Mouse (Mus musculus): ENCODE results near the gene Fgf15. TPM values are rescaled to one million over a fixed set of nuclear protein-coding genes. Genes with fewer than 3 reads are reported as not detected.
A peak's percentile ranks its signal among the peaks of the same experiment; 100 is the strongest.

The Fgf15 gene
- total and polyA plus RNA-seq, 3 experiments, result not detected

GRCm38 (mm10) chr7:144908705-144909104 is 12.4 kb downstream of the Fgf15 start:
- Histone ChIP-seq H3K4me2 (ENCODE audit: insufficient read depth, low read depth, poor library complexity, severe bottlenecking) (no peak overlapping the region), H3K27ac (ENCODE audit: insufficient read depth, low read depth) (no peak overlapping the region), H3K4me3 (replicated peaks in 1 of 3; ENCODE audit: low read depth in 2 of 3, low read length in 2 of 3, poor library complexity in 1 of 3) (no peak overlapping the region), H3K4me1 (ENCODE audit: control insufficient read depth in 1 of 2, insufficient read depth in 2 of 2) (peaks cover 8% of the 10 kb centered on the region in 2 experiments; a peak in 3 of 4 replicates), H3K36me3 (replicated peaks in 1 of 2; ENCODE audit: control insufficient read depth in 1 of 2, insufficient read depth in 1 of 2, low read length in 1 of 2) (no peaks in the 10 kb centered on the region), H3K9ac (ENCODE audit: insufficient read depth, low read depth) (no peak overlapping the region), H3K27me3 (replicated peaks) (peaks cover 80% of the 10 kb centered on the region), H3K9me3 (replicated peaks; ENCODE audit: low read length) (peaks cover 10% of the 10 kb centered on the region), H3K79me2 (replicated peaks; ENCODE audit: control insufficient read depth, extremely low read depth, insufficient read depth, poor library complexity, severe bottlenecking) (no peaks in the 10 kb centered on the region)
- TF ChIP-seq JUN (IDR thresholded peaks at IDR 0.05; ENCODE audit: insufficient read depth, low read depth, low read length) (no peak), HCFC1 (IDR thresholded peaks at IDR 0.05; ENCODE audit: low read depth, low read length) (peak; percentile 42; the same call in 1 of the 2 replicates)
- dilution Hi-C loops (cut with MboI; ENCODE audit: extremely low pct_ligation_motif_present, extremely low pct_unique_long_range_greater_than_20kb, low sequenced_read_pairs), result no loop called here
- DNase-seq (ENCODE audit: extremely low read depth), result no peak
- in situ Hi-C loops (cut with MboI; ENCODE audit: low pct_ligation_motif_present, low pct_unique_long_range_greater_than_20kb, low sequenced_read_pairs), result no loop called here

- Histone ChIP-seq H3K4me3 (replicated peaks in 1 of 3; ENCODE audit: low read depth in 2 of 3, low read length in 2 of 3, poor library complexity in 1 of 3) (no peak overlapping the region), H3K9me3 (replicated peaks; ENCODE audit: low read length) (peaks cover 2% of the 10 kb centered on the region), H3K27ac (ENCODE audit: insufficient read depth, low read depth) (no peak overlapping the region), H3K4me1 (ENCODE audit: control insufficient read depth in 1 of 2, insufficient read depth in 2 of 2) (peaks cover 11 to 13% of the 10 kb centered on the region in 2 experiments), H3K36me3 (replicated peaks in 1 of 2; ENCODE audit: control insufficient read depth in 1 of 2, insufficient read depth in 1 of 2, low read length in 1 of 2) (no peaks in the 10 kb centered on the region), H3K4me2 (ENCODE audit: insufficient read depth, low read depth, poor library complexity, severe bottlenecking) (no peak overlapping the region), H3K27me3 (replicated peaks) (peaks cover 61% of the 10 kb centered on the region), H3K9ac (ENCODE audit: insufficient read depth, low read depth) (no peak overlapping the region), H3K79me2 (replicated peaks; ENCODE audit: control insufficient read depth, extremely low read depth, insufficient read depth, poor library complexity, severe bottlenecking) (no peaks in the 10 kb centered on the region)
- TF ChIP-seq TBP (conservative IDR thresholded peaks at IDR 0.05; ENCODE audit: low read depth, low read length), result peak; percentile 98
- TF ChIP-seq ZMIZ1 (IDR thresholded peaks at IDR 0.05; ENCODE audit: low read depth, low read length), result no peak
- TF ChIP-seq ELF1 (IDR thresholded peaks at IDR 0.05; ENCODE audit: low read depth, low read length), result peak; percentile 71
- TF ChIP-seq POLR2AphosphoS2 (IDR thresholded peaks at IDR 0.05; ENCODE audit: low read depth, low read length), result no peak
- in situ Hi-C loops (cut with MboI; ENCODE audit: low pct_ligation_motif_present, low pct_unique_long_range_greater_than_20kb, low sequenced_read_pairs), result no loop called here
- no peak for DNase-seq (ENCODE audit: extremely low read depth)
- dilution Hi-C loops (cut with MboI; ENCODE audit: extremely low pct_ligation_motif_present, extremely low pct_unique_long_range_greater_than_20kb, low sequenced_read_pairs), result no loop called here
Measured at GRCm38 (mm10) chr7:144911121-144911520, 14.8 kb downstream of the Fgf15 start.

GRCm38 (mm10) chr7:144912897-144913296 is 16.6 kb downstream of the Fgf15 start:
- Histone ChIP-seq H3K79me2 (replicated peaks; ENCODE audit: control insufficient read depth, extremely low read depth, insufficient read depth, poor library complexity, severe bottlenecking) (no peaks in the 10 kb centered on the region), H3K36me3 (replicated peaks in 1 of 2; ENCODE audit: control insufficient read depth in 1 of 2, insufficient read depth in 1 of 2, low read length in 1 of 2) (peaks cover 8 to 15% of the 10 kb centered on the region in 2 experiments), H3K27me3 (replicated peaks) (peaks cover 47% of the 10 kb centered on the region), H3K4me1 (ENCODE audit: control insufficient read depth in 1 of 2, insufficient read depth in 2 of 2) (peaks cover 5 to 12% of the 10 kb centered on the region in 2 experiments; a peak in 2 of 4 replicates), H3K4me3 (replicated peaks in 1 of 3; ENCODE audit: low read depth in 2 of 3, low read length in 2 of 3, poor library complexity in 1 of 3) (no peak overlapping the region), H3K9ac (ENCODE audit: insufficient read depth, low read depth) (no peak overlapping the region), H3K9me3 (replicated peaks; ENCODE audit: low read length) (no peaks in the 10 kb centered on the region), H3K27ac (ENCODE audit: insufficient read depth, low read depth) (no peak overlapping the region), H3K4me2 (ENCODE audit: insufficient read depth, low read depth, poor library complexity, severe bottlenecking) (no peak overlapping the region)
- in situ Hi-C loops (cut with MboI; ENCODE audit: low pct_ligation_motif_present, low pct_unique_long_range_greater_than_20kb, low sequenced_read_pairs), result no loop called here
- TF ChIP-seq KAT2A (IDR thresholded peaks at IDR 0.05; ENCODE audit: insufficient replicate concordance, low read length) (no peak), NRF1 (IDR thresholded peaks at IDR 0.05; ENCODE audit: low read depth, low read length) (no peak), CHD2 (IDR thresholded peaks at IDR 0.05; ENCODE audit: low read length) (no peak), JUN (IDR thresholded peaks at IDR 0.05; ENCODE audit: insufficient read depth, low read depth, low read length) (no peak)
- DNase-seq (ENCODE audit: extremely low read depth), result no peak
- dilution Hi-C loops (cut with MboI; ENCODE audit: extremely low pct_ligation_motif_present, extremely low pct_unique_long_range_greater_than_20kb, low sequenced_read_pairs), result no loop called here

Data from CH12.LX (cell line).